Mouse (Mus musculus) hindbrain, embryonic 15.5 days (tissue): ENCODE results near the gene Rack1. TPM values are rescaled to one million over a fixed set of nuclear protein-coding genes. Genes with fewer than 3 reads are reported as not detected.
"Not testable (repeated sequence)": the region's sequence is repeated elsewhere in the genome, so short reads cannot be mapped to it uniquely, and the experiment has no call there.

Experiments used
- ATAC-seq: fragments of 200-750 bp; cut with Nextera tagmentation; 2 replicates; pipeline ENCODE4 v1.8.0; 2017; ENCODE audit warnings: low read depth, moderate number of reproducible peaks, moderate TSS enrichment; ENCODE audit not compliant: low FRiP score
- H3K27ac ChIP-seq: fragments of 300-500 bp; sonication (generic); replicated peaks from 2 replicates; pipeline ENCODE4 v1.5.1; 2015; ENCODE audit warnings: mild to moderate bottlenecking, inconsistent platforms
- H3K27me3 ChIP-seq: fragments of 300-500 bp; sonication (generic); 2 replicates; pipeline ENCODE4 v1.6.1; 2015; ENCODE audit warnings: control low read depth, inconsistent platforms
- H3K36me3 ChIP-seq: fragments of 300-500 bp; sonication (generic); 2 replicates; pipeline ENCODE4 v1.6.1; 2015; ENCODE audit warnings: control low read depth, inconsistent platforms
- H3K4me1 ChIP-seq: fragments of 300-500 bp; sonication (generic); replicated peaks from 2 replicates; pipeline ENCODE4 v1.6.1; 2015; ENCODE audit warnings: control low read depth, inconsistent platforms
- H3K4me2 ChIP-seq: fragments of 300-500 bp; sonication (generic); 2 replicates; pipeline ENCODE4 v1.6.1; 2015; ENCODE audit warnings: moderate library complexity, mild to moderate bottlenecking, inconsistent platforms
- H3K4me3 ChIP-seq: fragments of 300-500 bp; sonication (generic); 2 replicates; pipeline ENCODE4 v1.5.1; 2015; ENCODE audit warnings: mild to moderate bottlenecking, inconsistent platforms
- H3K9ac ChIP-seq: fragments of 300-500 bp; sonication (generic); 2 replicates; pipeline ENCODE4 v1.6.1; 2015; ENCODE audit warnings: inconsistent platforms
- H3K9me3 ChIP-seq: fragments of 300-500 bp; sonication (generic); 2 replicates; pipeline ENCODE4 v1.6.1; 2016; ENCODE audit warnings: control low read depth, inconsistent platforms
- WGBS: fragments of 180-500 bp; shearing (Covaris S2); methylation state at CpG from one replicate; pipeline ENCODE4 v1.1.7; 2015; 5-methylcytosine and 5-hydroxymethylcytosine counted together
- polyA plus RNA-seq: library from polyadenylated mRNA; unstranded; fragments of >200 nt; fragmentation: Nextera tagmentation; extraction: Ambion mirVana; gene quantifications from 2 replicates; pipeline ENCODE4 v1.2.1, GENCODE M21; 2015

The Rack1 gene
- polyA plus RNA-seq, 1 experiment from 2014 or later, result 361 TPM

GRCm38 (mm10) chr11:48782243-48782642 lies 17.9 kb upstream of the Rack1 start:
- no peak for ATAC-seq
- no peaks in the 10 kb centered on the region for H3K4me1 ChIP-seq
- no peaks in the 10 kb centered on the region for H3K9me3 ChIP-seq
- no peaks in the 10 kb centered on the region for H3K27me3 ChIP-seq
- WGBS, result 93% methylated on average over 4 of the region's 4 CpGs
- H3K4me3 ChIP-seq, result no peak overlapping the region
- H3K4me2 ChIP-seq, result no peak overlapping the region
- no peak overlapping the region for H3K27ac ChIP-seq
- no peak overlapping the region for H3K9ac ChIP-seq
- H3K36me3 ChIP-seq, result no peaks in the 10 kb centered on the region

DNA sequence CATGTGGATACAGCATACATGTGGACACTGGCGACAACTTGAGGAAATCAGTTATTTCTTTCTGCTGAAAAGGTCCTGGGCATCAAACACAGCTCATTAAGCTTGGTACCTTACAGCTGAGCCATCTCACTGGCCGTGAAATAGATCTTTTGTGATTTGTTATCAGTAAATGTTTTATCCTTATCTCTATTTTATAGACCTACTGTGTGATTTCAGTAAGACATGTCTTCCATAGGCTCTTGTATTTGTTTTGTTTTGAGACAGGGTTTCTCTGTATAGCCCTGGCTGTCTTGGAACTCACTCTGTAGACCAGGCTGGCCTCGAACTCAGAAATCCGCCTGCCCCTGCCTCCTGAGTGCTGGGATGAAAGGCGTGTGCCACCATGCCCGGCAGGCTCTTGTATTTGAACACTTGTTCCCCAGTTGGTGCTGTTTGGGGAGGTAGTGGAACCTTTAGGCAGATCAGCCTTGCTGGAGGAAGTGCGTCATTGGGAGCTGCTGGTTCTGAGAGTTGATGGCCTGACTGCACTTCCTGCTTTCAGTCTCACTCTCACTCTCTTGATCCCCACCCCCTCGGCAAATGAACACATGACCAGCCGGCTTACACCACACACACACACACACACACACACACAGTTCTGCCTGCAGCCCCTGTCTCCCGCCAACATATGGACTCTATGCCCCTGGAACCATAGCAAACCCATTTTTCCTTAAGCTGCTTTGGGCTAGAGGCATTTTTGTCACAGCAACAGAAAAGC lies 12.5 kb upstream of the Rack1 start:
- ATAC-seq, result peak; percentile 81
- 51% methylated on average over 10 of the region's 10 CpGs for WGBS
- no peaks in the 10 kb centered on the region for H3K36me3 ChIP-seq
- peak overlapping the region; percentile 60 for H3K4me2 ChIP-seq
- no peak overlapping the region for H3K9ac ChIP-seq
- peaks cover 11% of the 10 kb centered on the region for H3K4me1 ChIP-seq
- H3K4me3 ChIP-seq, result peak overlapping the region; percentile 41
- no peaks in the 10 kb centered on the region for H3K27me3 ChIP-seq
- H3K9me3 ChIP-seq, result no peaks in the 10 kb centered on the region
- peak overlapping the region; percentile 61; the same call in 1 of the 2 replicates for H3K27ac ChIP-seq

GRCm38 (mm10) chr11:48788311-48789089 lies 11.6 kb upstream of the Rack1 start:
- ATAC-seq, result peak; percentile 73
- H3K27ac ChIP-seq, result peak overlapping the region; percentile 61; the same call in 1 of the 2 replicates

GRCm38 (mm10) chr11:48789215-48789614 lies 10.9 kb upstream of the Rack1 start:
- Histone ChIP-seq H3K4me3 (no peak overlapping the region; the same call in 1 of the 2 replicates), H3K9me3 (no peaks in the 10 kb centered on the region), H3K4me1 (peaks cover 11% of the 10 kb centered on the region), H3K27ac (no peak overlapping the region), H3K27me3 (no peaks in the 10 kb centered on the region), H3K36me3 (no peaks in the 10 kb centered on the region), H3K9ac (no peak overlapping the region), H3K4me2 (0 out of 2 replicates have a peak overlapping the region, but pooled peaks have one; percentile 60)
- ATAC-seq, result no peak
- 86% methylated on average over 5 of the region's 5 CpGs for WGBS

More at GRCm38 (mm10) chr11:48788311-48789089, 11.6 kb upstream of the Rack1 start:
- H3K9me3 ChIP-seq, result no peaks in the 10 kb centered on the region
- no peaks in the 10 kb centered on the region for H3K27me3 ChIP-seq
- H3K9ac ChIP-seq, result peak overlapping the region; percentile 44
- no peaks in the 10 kb centered on the region for H3K36me3 ChIP-seq
- peaks cover 11% of the 10 kb centered on the region for H3K4me1 ChIP-seq
- WGBS, result 8% methylated on average over 16 of the region's 16 CpGs
- H3K4me3 ChIP-seq, result peak overlapping the region; percentile 41
- H3K4me2 ChIP-seq, result peak overlapping the region; percentile 60

DNA sequence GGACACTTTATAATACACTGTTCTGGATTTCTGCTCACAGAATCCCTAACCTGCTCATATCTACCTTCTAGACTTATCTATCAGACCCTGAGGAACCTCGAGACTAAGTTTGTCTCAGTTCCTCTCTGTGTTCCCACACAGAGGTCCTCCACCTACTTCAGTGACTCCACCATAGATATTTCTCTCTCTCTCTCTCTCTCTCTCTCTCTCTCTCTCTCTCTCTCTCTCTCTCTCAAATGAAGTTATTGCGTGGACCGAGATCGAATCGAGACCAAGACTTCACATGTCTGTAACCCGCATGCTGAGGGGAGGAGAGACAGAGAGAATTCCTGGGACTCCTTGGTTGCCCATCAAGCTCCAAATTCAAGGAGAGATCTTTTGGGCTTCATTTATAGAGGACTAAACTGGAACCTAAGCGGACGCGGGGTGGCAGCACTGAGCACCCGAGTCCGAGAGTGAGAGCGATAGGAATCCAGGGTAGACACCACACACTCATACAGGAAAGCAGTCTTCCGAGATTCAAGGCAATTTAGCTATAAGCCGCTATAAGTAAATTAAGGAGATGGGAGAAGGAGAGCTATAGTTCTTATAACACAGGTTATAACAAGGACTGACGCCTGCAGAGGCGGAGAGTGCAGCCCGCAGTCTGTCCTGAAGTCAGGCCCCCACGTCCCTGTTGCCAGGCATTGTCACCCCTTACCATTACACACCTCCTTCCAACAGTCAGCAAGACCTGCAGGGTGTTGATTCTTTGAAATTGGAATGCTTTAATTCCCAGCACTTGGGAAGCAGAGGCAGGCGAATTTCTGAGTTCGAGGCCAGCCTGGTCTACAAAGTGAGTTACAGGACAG lies 9.9 kb upstream of the Rack1 start:
- peaks cover 11% of the 10 kb centered on the region for H3K4me1 ChIP-seq
- H3K27me3 ChIP-seq, result no peaks in the 10 kb centered on the region
- H3K27ac ChIP-seq, result no peak overlapping the region
- peak; percentile 65; the same call in 1 of the 2 replicates for ATAC-seq
- H3K4me2 ChIP-seq, result peak overlapping the region; percentile 54
- peak overlapping the region; percentile 25 for H3K4me3 ChIP-seq
- H3K9me3 ChIP-seq, result no peaks in the 10 kb centered on the region
- no peaks in the 10 kb centered on the region for H3K36me3 ChIP-seq
- 0 out of 2 replicates have a peak overlapping the region, but pooled peaks have one; percentile 24 for H3K9ac ChIP-seq
- WGBS, result 17% methylated on average over 20 of the region's 20 CpGs

DNA sequence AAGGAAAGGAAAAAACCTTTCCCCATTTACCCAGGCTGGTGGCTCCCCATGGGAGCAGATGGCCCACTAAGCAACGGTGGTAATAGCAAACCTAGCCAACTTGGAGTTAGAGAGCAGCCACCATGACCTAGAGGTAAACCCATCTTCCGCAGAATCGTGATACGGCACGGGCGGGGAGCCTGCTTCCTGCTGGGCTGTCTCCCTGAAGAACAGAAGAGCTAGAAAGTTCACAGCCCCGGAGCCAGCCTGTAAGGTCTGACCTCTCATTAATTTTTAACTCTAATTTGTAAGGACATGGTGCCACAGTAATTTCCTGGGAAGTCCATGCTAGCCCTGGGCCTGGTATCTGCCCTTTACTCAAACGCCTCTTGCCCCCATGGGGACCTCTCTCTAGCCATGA lies 9.2 kb upstream of the Rack1 start:
- 50% methylated on average over 8 of the region's 8 CpGs for WGBS
- no peak for ATAC-seq
- no peak overlapping the region for H3K4me2 ChIP-seq

GRCm38 (mm10) chr11:48791894-48792293 lies 8.2 kb upstream of the Rack1 start:
- not testable (repeated sequence) for H3K27me3 ChIP-seq, H3K36me3 ChIP-seq, H3K27ac ChIP-seq, H3K9ac ChIP-seq, ATAC-seq, H3K4me2 ChIP-seq, H3K4me3 ChIP-seq, H3K9me3 ChIP-seq
- WGBS, result 90% methylated on average over 9 of the region's 9 CpGs
- peaks cover 11% of the 10 kb centered on the region for H3K4me1 ChIP-seq

More for the DNA sequence above, 9.2 kb upstream of the Rack1 start:
- Histone ChIP-seq H3K27ac (no peak overlapping the region), H3K9ac (no peak overlapping the region), H3K36me3 (no peaks in the 10 kb centered on the region), H3K4me1 (peaks cover 11% of the 10 kb centered on the region), H3K4me3 (no peak overlapping the region), H3K9me3 (no peaks in the 10 kb centered on the region), H3K27me3 (no peaks in the 10 kb centered on the region)

GRCm38 (mm10) chr11:48793184-48793583 lies 6.9 kb upstream of the Rack1 start:
- Histone ChIP-seq H3K4me2 (no peak overlapping the region), H3K27me3 (no peaks in the 10 kb centered on the region), H3K4me3 (no peak overlapping the region), H3K9ac (no peak overlapping the region), H3K27ac (no peak overlapping the region), H3K4me1 (peaks cover 14% of the 10 kb centered on the region), H3K36me3 (no peaks in the 10 kb centered on the region), H3K9me3 (no peaks in the 10 kb centered on the region)
- no peak for ATAC-seq
- 97% methylated on average over 3 of the region's 3 CpGs for WGBS

GRCm38 (mm10) chr11:48795221-48795620 lies 4.9 kb upstream of the Rack1 start:
- Histone ChIP-seq H3K36me3 (no peaks in the 10 kb centered on the region), H3K27me3 (no peaks in the 10 kb centered on the region), H3K4me3 (no peak overlapping the region), H3K27ac (no peak overlapping the region), H3K4me2 (no peak overlapping the region), H3K9ac (no peak overlapping the region), H3K9me3 (no peaks in the 10 kb centered on the region), H3K4me1 (peaks cover 19% of the 10 kb centered on the region)
- no peak for ATAC-seq
- WGBS, result 87% methylated on average over 7 of the region's 7 CpGs

GRCm38 (mm10) chr11:48796290-48796689 lies 3.8 kb upstream of the Rack1 start:
- no peak overlapping the region for H3K27ac ChIP-seq
- H3K4me3 ChIP-seq, result no peak overlapping the region
- H3K9me3 ChIP-seq, result no peaks in the 10 kb centered on the region
- no peak overlapping the region for H3K4me2 ChIP-seq
- peaks cover 22% of the 10 kb centered on the region for H3K4me1 ChIP-seq
- H3K27me3 ChIP-seq, result no peaks in the 10 kb centered on the region
- H3K36me3 ChIP-seq, result no peaks in the 10 kb centered on the region
- H3K9ac ChIP-seq, result no peak overlapping the region
- 80% methylated on average over 4 of the region's 4 CpGs for WGBS
- ATAC-seq, result no peak

DNA sequence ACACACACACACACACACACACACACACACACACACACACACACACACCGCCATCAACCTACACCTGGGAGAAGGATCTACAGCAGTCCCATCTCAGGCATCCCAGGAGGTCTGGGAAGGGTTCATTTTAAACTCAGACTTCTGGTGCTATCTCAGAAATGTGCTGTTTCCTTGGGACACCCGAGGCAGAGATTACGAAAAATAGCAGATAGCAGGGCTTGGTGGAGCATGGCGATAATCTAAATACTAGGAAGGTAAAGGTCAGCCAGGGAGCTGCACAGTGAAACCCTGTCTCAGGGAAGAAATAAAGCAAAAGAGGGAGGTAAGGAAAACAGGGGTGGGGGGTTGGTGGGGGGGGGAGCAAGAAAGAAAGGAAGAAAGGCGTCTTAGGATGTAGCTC lies 2.8 kb upstream of the Rack1 start:
- H3K9me3 ChIP-seq, result no peaks in the 10 kb centered on the region
- WGBS, result 95% methylated on average over 5 of the region's 5 CpGs
- no peak overlapping the region for H3K4me3 ChIP-seq
- H3K27me3 ChIP-seq, result no peaks in the 10 kb centered on the region
- H3K4me2 ChIP-seq, result no peak overlapping the region
- peak overlapping the region; percentile 16; the same call in 1 of the 2 replicates for H3K9ac ChIP-seq
- ATAC-seq, result no peak
- peaks cover 31% of the 10 kb centered on the region for H3K4me1 ChIP-seq
- H3K27ac ChIP-seq, result no peak overlapping the region
- peaks cover 5% of the 10 kb centered on the region; the same call in 1 of the 2 replicates for H3K36me3 ChIP-seq
